Mouse (Mus musculus): ENCODE results near the gene Fbxo34. TPM values are rescaled to one million over a fixed set of nuclear protein-coding genes. Genes with fewer than 3 reads are reported as not detected.

Gene Fbxo34
- polyA plus RNA-seq, 1 experiment: 61.0 TPM

DNA sequence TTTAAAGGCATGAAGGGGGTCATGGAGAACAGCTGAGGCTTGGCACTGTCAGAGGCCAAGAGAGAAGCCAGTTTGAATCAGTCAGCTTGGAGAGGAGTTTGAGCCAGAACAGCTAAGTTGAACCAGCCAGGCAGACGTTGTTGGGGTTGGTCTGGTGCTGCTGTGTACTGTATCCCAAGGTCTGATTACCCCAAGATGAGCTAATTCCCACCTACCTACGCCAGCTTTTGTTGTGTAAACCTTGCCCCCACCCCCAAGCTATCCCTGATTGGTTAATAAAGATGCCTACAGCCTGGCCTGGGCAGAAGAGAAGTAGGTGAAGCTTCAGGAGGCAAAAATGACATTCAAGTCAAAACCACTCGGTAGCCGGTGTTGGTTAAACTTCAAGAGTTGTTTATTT is 27.8 kb upstream of the Fbxo34 start:
- TF ChIP-seq POLR2A (IDR thresholded peaks at IDR 0.05; ENCODE audit: extremely low read depth, insufficient read depth, low read length): no peak
- no peak for TF ChIP-seq CTCF (IDR thresholded peaks at IDR 0.05; ENCODE audit: extremely low read depth, insufficient read depth, low read length)
- H3K27ac ChIP-seq (ENCODE audit: insufficient read depth, low read length): no peak overlapping the region
- H3K4me1 ChIP-seq (ENCODE audit: control insufficient read depth, insufficient read depth, low read length): no peaks in the 10 kb centered on the region
- H3K4me3 ChIP-seq (ENCODE audit: insufficient read depth, low read length): no peak overlapping the region

DNA sequence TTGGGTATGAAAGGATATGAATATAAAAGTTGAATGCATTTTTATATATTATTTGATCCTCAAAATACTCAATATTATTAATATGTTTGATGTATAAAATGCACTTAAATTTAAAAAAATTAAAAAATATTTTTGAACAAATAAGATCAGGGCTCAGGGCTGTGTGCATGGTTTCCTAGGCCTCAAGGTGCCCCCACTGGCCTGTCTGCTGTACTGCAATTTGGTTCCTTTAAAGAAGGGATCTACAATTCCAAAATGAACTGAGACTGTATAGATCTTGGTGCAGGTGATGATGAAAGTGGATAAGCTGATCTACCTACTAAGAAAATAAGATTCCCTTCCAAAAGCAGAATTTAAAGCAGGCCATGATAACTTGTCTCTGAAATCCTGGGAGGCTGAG is 17.2 kb upstream of the Fbxo34 start:
- TF ChIP-seq CTCF (IDR thresholded peaks at IDR 0.05; ENCODE audit: extremely low read depth, insufficient read depth, low read length): peak; percentile 22
- TF ChIP-seq POLR2A (IDR thresholded peaks at IDR 0.05; ENCODE audit: extremely low read depth, insufficient read depth, low read length): no peak
- no peak overlapping the region for H3K4me3 ChIP-seq (ENCODE audit: insufficient read depth, low read length)
- H3K4me1 ChIP-seq (ENCODE audit: control insufficient read depth, insufficient read depth, low read length): no peaks in the 10 kb centered on the region
- no peak overlapping the region for H3K27ac ChIP-seq (ENCODE audit: insufficient read depth, low read length)

DNA sequence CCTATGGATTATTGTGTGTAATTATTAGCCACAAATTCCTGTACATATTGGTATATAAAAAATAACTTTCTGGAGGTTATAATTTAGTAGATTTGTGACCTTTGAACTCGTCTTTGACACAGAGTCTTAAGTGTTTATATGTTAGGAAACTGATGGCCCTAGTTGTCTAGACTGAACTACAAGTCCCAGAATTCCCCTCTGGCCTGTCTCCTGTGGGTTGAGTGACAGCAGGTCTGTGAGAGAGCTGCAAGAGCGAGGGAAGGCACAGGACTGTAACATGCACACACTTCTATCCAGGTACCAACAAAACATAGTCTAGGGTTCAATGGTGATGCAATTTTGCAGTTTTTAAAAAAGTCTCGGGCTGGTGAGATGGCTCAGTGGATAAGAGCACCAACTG is 11.3 kb upstream of the Fbxo34 start:
- no peak for TF ChIP-seq CTCF (IDR thresholded peaks at IDR 0.05; ENCODE audit: extremely low read depth, insufficient read depth, low read length)
- no peak for TF ChIP-seq POLR2A (IDR thresholded peaks at IDR 0.05; ENCODE audit: extremely low read depth, insufficient read depth, low read length)
- Histone ChIP-seq H3K4me3 (ENCODE audit: insufficient read depth, low read length) (no peak overlapping the region), H3K4me1 (ENCODE audit: control insufficient read depth, insufficient read depth, low read length) (no peaks in the 10 kb centered on the region), H3K27ac (ENCODE audit: insufficient read depth, low read length) (no peak overlapping the region)

DNA sequence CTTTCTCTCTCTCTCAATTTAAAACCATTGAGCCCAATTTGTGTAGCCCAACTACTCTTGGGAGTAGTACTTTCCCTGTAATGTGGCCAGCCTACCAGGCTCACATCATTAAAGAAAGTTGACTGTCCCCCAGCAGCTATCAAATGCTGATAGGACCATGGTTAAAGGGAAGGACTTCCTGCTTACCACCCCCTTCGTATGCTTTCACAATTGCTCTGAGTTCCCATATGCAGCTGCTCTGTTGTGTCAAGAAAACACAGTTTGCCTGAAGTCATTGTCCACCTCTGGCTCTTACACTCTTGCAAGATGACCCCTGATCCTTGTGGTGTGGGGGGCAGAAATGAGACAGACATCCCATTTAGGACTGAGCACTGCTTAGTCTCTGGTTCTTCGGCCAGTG is 5.3 kb upstream of the Fbxo34 start:
- TF ChIP-seq CTCF (IDR thresholded peaks at IDR 0.05; ENCODE audit: extremely low read depth, insufficient read depth, low read length) (no peak), POLR2A (IDR thresholded peaks at IDR 0.05; ENCODE audit: extremely low read depth, insufficient read depth, low read length) (no peak)

DNA sequence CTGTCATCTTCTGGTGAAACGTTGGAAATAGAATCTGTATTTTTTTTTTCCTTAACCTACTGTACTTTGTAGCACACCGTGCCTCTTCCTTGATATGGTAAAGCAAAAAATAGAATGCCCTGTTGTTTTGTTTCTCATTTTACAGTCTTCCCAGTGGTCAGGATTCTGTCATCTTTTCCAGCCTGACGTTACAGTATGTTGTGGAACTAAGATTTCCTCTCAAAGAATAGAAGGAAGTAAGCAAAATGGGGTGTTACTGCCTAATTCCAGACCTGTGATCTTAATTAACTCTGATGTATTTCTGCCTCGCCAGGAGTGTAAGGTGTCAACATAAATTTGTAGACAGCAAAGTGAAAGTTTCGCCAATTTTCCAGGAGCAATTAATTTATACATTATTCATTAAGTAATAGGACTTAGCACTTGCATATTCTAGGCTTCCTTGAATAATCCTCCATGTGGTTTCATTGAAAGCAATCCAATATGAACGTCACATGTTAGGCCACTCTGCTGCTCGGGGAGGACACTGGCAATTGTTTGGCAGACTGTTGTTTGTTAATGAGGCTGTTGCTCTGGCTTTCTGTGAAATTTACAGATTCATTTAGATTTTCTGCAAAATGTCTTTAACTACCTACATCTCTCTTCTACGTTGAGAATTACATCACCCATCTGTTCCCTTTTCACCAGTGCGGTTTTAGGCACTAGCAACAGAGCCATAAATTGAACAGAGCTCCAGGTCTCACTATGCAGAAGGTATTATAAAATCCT is 4.7 kb upstream of the Fbxo34 start:
- no peak overlapping the region for H3K27ac ChIP-seq (ENCODE audit: insufficient read depth, low read length)
- TF ChIP-seq CTCF (IDR thresholded peaks at IDR 0.05; ENCODE audit: extremely low read depth, insufficient read depth, low read length): no peak
- no peak for TF ChIP-seq POLR2A (IDR thresholded peaks at IDR 0.05; ENCODE audit: extremely low read depth, insufficient read depth, low read length)
- peaks cover 1% of the 10 kb centered on the region; the same call in 1 of the 2 replicates for H3K4me1 ChIP-seq (ENCODE audit: control insufficient read depth, insufficient read depth, low read length)
- no peak overlapping the region for H3K4me3 ChIP-seq (ENCODE audit: insufficient read depth, low read length)

More for the DNA sequence above, 5.3 kb upstream of the Fbxo34 start:
- H3K4me3 ChIP-seq (ENCODE audit: insufficient read depth, low read length): no peak overlapping the region
- no peak overlapping the region for H3K27ac ChIP-seq (ENCODE audit: insufficient read depth, low read length)
- H3K4me1 ChIP-seq (ENCODE audit: control insufficient read depth, insufficient read depth, low read length): peaks cover 1% of the 10 kb centered on the region; the same call in 1 of the 2 replicates

DNA sequence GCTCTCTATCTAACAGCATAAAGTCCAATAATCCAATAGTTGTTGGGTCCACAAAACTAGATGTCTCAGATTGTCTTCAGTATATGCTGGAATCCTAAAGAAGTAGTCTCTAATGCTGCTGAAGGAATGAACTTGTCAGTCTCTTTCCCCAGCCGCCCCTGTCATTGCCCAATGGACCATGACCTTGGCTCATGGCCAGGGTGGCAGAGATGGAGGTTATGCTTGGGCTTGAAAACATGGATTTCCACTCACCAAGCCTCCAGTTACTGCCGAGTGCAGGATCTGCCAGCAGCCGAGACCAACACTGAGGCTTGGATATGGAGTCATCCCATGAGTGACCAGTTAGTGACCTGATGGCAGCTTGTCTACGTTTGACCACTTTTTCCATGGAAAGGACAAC is 9.3 kb downstream of the Fbxo34 start:
- TF ChIP-seq CTCF (IDR thresholded peaks at IDR 0.05; ENCODE audit: extremely low read depth, insufficient read depth, low read length) (no peak), POLR2A (IDR thresholded peaks at IDR 0.05; ENCODE audit: extremely low read depth, insufficient read depth, low read length) (no peak)
- Histone ChIP-seq H3K27ac (ENCODE audit: insufficient read depth, low read length) (no peak overlapping the region), H3K4me3 (ENCODE audit: insufficient read depth, low read length) (no peak overlapping the region), H3K4me1 (ENCODE audit: control insufficient read depth, insufficient read depth, low read length) (no peaks in the 10 kb centered on the region)

DNA sequence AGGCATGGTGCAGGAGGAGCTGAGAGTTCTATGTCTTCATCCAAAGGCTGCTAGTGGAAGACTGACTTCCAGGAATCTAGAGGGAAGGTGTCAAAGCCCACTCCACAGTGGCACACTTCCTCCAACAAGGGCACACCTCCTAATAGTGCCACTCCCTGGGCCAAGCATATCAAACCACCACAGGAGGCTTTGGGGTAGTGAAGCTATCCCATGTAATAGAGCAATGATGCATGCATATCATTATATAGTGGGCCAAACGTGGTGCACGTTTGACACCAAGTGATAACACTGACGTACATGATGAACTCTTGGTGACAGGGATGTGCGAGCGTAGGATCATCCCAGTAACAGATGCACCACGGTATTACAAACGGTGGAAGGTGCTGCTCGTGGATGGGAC is 11.8 kb downstream of the Fbxo34 start:
- Histone ChIP-seq H3K4me3 (ENCODE audit: insufficient read depth, low read length) (no peak overlapping the region), H3K27ac (ENCODE audit: insufficient read depth, low read length) (no peak overlapping the region), H3K4me1 (ENCODE audit: control insufficient read depth, insufficient read depth, low read length) (peaks cover 4% of the 10 kb centered on the region)
- TF ChIP-seq CTCF (IDR thresholded peaks at IDR 0.05; ENCODE audit: extremely low read depth, insufficient read depth, low read length): no peak
- TF ChIP-seq POLR2A (IDR thresholded peaks at IDR 0.05; ENCODE audit: extremely low read depth, insufficient read depth, low read length): no peak

DNA sequence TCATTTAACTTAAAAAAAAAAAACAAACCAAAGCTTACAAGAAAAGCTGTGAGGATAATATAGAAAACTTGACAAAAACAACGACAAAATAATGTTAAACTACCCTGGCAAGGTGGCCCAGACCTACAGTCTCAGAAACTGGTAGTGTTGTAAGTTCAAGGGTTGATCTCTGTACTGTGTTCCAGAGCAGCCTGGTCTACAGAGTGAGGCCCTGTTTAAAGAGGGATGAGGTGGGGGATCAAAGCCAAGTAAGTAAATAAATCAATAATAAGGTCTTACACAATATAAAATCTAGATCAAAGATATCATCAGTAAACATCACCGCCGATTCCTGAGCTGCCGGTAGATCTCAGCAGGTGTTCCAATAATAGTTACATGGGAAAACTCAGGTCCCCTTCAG is 12.2 kb downstream of the Fbxo34 start:
- Histone ChIP-seq H3K4me3 (ENCODE audit: insufficient read depth, low read length) (no peak overlapping the region), H3K27ac (ENCODE audit: insufficient read depth, low read length) (no peak overlapping the region), H3K4me1 (ENCODE audit: control insufficient read depth, insufficient read depth, low read length) (peaks cover 4% of the 10 kb centered on the region)
- TF ChIP-seq CTCF (IDR thresholded peaks at IDR 0.05; ENCODE audit: extremely low read depth, insufficient read depth, low read length) (no peak), POLR2A (IDR thresholded peaks at IDR 0.05; ENCODE audit: extremely low read depth, insufficient read depth, low read length) (no peak)

DNA sequence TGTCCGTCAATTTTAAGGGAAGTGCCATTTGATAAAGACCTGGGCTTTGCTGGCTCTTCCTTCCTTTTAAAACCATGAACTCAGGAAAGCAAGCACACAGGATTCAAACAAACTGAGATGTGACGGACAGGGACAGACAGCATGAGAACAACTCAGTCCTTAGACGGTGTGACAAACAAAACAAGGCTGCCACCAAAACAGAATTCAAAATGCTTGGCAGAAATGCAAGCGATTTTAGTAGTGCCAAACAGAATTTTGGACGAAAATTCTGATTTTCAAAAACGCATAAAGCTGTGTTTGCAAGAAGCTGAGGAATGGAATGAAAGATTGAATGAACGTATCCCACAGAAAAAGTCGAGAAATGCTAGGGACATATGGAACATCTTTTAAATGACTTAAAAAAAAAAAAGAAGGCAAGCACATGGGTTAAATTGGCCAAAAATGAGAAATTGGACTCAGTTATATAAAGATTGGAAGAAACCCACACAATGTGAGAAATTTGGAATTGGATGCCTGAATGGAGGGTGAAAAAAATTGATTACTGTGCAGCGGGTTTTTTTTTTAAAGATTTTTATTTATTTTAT is 12.7 kb downstream of the Fbxo34 start:
- Histone ChIP-seq H3K4me1 (ENCODE audit: control insufficient read depth, insufficient read depth, low read length) (peaks cover 4% of the 10 kb centered on the region), H3K27ac (ENCODE audit: insufficient read depth, low read length) (no peak overlapping the region), H3K4me3 (ENCODE audit: insufficient read depth, low read length) (no peak overlapping the region)
- TF ChIP-seq CTCF (IDR thresholded peaks at IDR 0.05; ENCODE audit: extremely low read depth, insufficient read depth, low read length) (no peak), POLR2A (IDR thresholded peaks at IDR 0.05; ENCODE audit: extremely low read depth, insufficient read depth, low read length) (no peak)

DNA sequence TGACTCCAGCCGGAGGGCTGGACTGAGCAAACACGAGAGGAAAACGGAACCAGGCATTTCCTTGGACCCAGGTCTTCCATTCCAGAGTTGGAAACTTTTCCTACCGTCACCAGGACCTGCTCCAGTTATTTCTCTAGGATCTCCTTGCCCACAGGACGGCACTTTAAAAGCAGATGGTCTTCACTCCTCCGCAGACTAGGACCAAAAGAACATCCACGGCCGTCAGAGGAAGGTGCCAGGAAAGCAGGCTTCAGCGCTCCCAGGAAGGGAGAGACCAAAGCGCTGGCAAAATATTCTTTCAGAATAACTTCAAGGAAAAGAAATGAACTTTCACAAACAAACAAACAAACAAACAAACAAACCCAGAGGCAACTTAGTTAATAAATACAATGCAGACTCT is 14.2 kb downstream of the Fbxo34 start:
- H3K4me3 ChIP-seq (ENCODE audit: insufficient read depth, low read length): no peak overlapping the region
- H3K4me1 ChIP-seq (ENCODE audit: control insufficient read depth, insufficient read depth, low read length): peaks cover 4% of the 10 kb centered on the region
- TF ChIP-seq POLR2A (IDR thresholded peaks at IDR 0.05; ENCODE audit: extremely low read depth, insufficient read depth, low read length): no peak
- TF ChIP-seq CTCF (IDR thresholded peaks at IDR 0.05; ENCODE audit: extremely low read depth, insufficient read depth, low read length): no peak
- no peak overlapping the region for H3K27ac ChIP-seq (ENCODE audit: insufficient read depth, low read length)

All from cortical plate, adult 2 months (tissue).